Mouse (Mus musculus): ENCODE results near the gene Gipc2.
"Not testable (repeated sequence)": the region's sequence is repeated elsewhere in the genome, so short reads cannot be mapped to it uniquely, and the experiment has no call there.

Gipc2 gene

DNA sequence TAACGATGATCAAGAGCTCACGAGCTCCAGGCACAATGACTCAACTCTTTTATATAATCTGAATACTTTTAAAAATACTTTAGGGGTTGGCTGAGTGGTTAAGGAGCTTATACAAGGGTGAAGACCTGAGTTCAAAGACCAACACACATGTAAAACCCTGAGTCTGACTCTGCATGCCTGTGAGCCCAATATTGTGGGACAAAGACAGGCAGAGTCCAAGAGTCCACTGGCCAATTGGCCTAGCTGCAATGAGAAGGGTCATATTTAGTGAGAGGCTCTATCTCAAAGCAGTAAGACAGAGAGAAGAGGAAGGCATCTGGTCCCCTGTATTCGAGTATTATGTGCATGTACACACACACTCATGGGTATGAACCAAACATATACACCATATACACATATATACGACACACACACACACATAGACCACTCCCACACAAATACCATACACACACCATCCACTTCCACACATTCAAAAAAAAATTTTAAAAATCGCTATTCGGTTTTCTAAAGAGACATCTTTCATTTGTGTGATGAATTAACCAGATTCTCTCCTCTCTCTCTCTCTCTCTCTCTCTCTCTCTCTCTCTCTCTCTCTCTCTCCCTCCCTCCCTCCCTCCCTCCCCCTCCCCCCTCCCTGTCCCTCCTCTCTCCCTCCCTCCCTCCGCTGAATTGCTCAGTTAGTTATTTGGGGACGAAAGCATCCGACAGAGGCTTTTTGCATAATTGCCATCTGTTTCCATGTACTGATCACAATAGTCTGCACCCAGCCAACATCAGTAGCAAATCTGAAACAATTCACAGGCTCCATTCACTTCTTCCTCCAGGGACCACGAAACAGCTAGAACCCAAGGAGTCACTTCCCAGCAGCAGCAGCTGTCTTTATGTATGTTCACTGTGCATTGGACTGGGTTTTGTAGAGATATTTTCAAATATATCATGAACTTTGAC lies 7.4 kb downstream of the Gipc2 start:
- in situ Hi-C loops (cut with MboI; ENCODE audit: unreplicated experiment in 2 of 2) = no loop called here

DNA sequence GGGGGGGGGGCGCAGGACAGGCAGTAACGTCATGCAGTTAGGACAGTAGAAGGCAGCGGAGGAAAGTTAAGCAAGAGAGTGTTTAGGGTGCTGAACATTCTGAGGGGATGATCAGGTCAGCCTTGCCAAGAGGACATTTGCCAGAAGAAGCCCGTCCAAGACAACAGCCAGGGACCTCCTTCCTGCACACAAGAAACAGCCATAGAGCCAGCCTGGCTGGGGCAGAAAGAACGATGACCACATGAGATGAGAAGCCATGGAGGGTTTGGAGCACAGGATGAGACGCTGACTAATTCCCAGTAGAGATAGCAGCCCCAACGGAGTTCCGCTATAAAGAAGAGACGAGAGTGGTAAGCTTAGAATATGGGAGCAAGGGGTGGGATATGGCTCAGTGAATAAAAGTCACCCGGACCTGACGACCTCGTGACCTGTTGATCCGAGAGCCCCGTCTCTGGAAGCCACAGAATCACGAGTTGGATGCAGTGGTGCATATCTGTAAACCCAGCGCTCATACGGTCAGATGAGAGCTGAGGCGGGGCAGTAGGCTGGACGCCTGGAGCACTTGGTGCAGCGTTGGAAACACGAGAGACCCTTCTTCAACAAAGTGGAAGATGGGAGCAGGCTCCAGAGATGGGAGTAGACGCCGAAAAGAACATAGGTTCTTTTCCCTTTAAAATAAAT lies 9.1 kb downstream of the Gipc2 start:
- in situ Hi-C loops (cut with MboI; ENCODE audit: unreplicated experiment in 2 of 2) = no loop called here

DNA sequence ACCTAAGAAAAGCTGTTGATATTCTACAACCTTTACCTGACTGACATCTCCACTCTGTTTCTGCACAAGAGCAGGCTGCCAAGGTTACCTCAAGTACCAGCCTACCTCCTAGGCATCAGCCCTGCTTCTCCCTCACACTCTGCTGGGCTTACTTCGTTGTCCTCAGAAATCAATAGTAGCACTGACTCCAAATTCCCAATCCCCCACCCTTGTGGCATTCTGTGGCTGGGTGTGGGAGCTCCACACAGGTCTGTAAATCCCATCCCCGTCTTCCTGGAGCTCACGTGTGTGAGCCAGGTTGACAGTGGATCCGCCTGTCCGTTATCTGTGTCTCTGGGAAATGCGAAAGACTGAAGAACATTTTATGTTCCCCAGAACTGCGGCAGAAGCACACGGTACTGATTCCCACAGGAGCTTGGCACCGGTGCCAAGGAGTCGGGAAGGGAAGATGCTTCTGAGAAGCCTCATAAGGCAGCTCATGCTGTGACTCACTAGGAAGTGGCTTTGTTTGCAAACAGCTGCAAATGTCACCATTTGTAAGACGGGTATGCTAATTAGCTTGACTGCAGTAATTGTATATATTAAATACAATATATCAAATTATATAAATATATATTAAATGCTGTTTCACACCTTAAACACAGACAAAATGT lies 10.6 kb downstream of the Gipc2 start:
- in situ Hi-C loops (cut with MboI; ENCODE audit: unreplicated experiment in 2 of 2) = no loop called here

DNA sequence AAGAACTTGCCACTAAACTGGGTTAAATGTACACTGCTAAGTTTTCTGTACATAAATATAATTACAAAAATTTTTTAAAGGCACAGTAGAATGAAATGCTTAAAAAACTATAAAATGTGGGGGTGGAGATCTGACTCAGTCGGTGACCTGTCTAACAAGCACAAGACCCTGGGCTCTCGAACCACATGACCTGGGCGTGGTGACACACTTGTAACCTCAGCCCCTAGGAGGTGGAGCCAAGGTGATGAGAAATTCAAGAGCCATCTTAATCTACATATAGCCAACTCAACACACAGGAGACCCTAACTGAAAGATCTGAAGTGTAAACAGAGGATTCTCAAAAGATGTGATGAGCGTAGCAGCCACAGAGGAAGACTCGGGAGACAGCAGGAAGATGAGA lies 11.9 kb downstream of the Gipc2 start:
- in situ Hi-C loops (cut with MboI; ENCODE audit: unreplicated experiment in 2 of 2) = no loop called here

DNA sequence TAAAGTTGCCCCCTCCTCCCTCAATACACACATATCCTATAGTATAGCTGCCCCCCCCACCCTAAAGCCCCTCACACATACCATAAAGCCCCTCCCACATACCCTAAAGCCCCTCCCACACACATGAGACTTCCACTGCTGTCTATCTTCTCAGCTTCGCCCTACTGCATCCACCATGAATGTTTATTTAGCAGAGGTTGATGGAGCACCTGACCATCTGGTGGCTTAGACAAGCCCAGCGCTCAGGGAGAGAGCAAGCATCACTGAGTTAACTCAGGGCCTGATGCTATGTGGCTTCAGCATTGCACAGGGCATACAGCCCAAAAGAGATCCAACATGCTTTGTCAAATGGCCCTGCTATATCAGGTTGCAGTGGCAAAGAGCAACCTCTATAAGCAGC lies 12.9 kb downstream of the Gipc2 start:
- in situ Hi-C loops (cut with MboI; ENCODE audit: unreplicated experiment in 2 of 2) = no loop called here

DNA sequence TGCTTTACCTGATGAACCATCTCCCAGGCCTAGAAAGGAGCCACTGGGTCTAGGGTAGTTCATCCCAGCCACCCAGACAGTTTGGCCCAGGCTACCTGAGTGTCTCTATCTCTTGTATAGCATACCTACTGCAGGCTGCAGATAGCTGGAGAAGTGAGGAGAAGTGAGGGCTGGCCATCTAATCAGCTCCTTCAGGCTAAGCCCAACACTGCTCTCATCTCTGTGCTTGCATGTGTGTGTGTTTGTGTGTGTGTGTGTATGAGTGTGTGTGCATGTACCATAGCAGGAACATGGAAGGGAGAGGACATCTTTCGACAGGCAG lies 13.6 kb downstream of the Gipc2 start:
- in situ Hi-C loops (cut with MboI; ENCODE audit: unreplicated experiment in 2 of 2) = no loop called here

DNA sequence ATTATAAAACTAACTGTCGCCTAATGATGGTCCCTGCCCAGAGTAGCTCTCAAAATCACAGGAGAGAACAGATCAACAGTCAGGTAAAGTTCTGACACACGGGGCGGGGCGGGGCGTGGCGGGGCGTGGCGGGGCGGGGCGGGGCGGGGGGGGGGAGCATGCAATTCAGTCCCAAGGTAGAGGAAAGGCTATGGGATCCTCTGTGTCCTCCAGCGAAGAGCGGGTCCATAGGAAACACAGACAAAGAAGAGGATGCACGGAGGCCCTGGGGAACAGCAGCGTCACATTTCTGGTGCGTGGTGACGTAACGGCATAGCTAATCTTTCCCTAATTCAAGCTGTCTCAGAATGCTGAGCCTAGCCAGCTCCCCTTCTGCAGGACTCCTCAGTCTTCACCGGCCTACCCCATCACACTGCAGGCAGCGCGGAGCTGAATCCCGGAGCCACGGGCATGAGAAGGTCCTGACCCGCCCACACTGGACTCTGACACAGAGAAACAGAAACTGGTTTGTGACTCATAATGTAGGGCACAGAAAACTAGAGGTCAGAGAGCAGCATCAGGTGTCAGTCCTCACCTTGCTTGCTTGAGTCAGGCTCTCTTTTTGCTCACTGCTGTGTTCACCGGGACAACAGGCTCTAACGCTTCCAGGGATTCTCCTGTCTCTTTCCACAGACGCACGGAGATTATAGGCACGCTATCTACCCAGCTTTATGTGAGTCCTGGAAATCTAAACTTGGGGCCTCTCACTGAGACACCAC lies 14.1 kb downstream of the Gipc2 start:
- in situ Hi-C loops (cut with MboI; ENCODE audit: unreplicated experiment in 2 of 2) = no loop called here

DNA sequence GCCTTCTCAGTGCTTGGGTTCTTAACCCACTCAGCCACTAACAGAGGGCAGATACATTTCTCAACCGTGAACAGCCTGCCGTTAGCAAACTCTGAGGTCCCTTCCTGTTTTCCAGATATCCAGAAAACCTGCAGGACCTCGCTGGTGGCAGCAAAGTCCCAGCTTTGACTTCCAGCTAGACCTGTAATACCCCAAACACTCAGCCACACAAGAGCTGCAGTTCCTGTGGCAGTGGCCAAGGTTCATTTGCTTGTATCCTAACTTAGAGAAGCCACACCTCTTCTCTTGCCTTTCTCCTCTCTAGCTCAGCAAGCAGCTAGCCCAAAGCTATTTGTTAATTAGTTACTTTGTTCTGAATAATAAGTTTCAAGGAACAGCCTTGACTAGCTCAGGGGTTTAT lies 16.2 kb downstream of the Gipc2 start:
- in situ Hi-C loops (cut with MboI; ENCODE audit: unreplicated experiment in 2 of 2) = no loop called here

DNA sequence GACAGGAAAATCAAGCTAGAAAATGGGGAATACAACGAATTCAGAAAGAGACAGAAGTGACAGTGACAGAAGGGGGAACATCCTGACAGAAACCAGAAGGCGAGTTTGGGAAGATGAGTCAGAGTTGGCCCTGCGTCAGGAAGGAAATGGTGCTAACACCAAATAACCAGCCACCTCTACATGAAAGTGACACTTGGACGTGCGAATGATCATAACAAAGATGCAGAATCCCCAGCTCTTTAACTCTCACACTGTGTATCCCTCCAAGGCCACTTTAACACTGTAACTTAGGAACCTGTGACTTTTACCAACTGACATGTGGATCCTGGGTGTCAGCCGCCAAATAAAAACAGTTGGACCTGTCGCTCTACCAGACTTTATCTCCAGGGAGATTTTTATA lies 16.6 kb downstream of the Gipc2 start:
- in situ Hi-C loops (cut with MboI; ENCODE audit: unreplicated experiment in 2 of 2) = no loop called here

DNA sequence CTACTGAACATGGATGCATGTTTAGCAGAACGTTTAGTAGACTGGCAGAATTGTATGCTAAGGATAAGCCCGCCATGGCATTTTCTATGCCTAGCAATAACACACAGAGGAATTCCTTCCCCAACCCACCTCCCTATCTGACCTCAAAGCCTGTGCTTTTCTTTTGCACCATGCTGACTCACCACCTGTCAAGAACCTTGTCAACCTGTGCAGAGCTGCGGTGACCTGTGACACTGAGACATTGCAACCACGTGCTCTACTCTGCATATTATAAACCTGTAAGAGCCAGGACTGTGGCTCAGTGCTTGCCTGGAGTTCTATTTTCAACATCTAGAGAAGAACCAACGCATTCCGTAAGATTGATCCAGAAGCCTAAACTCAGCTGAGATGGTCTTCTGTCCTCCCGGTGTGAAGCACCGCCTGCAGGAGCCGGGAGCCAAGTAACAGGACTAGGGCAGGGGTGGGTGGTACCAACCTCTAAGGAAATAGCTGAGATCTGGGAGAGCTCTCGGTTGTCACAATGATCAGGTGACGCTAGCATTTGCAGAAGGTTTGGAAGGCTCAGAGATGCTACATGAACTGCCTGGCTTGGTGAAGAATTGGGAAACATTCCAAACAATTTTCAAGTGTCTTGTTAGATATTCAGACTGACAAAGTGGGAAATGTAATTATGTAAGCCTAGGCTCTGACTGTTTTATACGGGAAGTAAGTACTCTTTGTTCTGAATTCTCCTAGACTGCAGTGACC lies 18.8 kb downstream of the Gipc2 start:
- in situ Hi-C loops (cut with MboI; ENCODE audit: unreplicated experiment in 2 of 2) = no loop called here

DNA sequence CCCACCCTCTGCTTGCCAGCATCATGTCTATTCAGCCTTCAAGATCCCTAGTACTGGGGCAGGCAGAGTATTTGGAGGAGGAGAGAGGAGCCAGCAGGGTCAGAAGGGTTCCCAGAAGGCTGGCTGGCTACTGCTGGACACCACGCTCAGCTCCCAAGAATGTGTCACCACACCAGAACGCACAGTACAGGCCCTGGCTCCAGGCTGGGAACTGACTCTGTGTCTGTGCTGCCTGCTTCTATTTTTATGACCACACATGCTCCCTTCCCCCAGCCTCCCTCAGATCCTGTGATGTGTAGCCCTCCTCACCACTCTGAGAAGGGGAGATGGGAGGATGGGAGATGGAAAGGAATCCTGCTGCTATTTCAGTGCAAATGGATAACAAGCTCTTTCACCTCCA lies 20.8 kb downstream of the Gipc2 start:
- in situ Hi-C loops (cut with MboI; ENCODE audit: unreplicated experiment in 2 of 2) = no loop called here

DNA sequence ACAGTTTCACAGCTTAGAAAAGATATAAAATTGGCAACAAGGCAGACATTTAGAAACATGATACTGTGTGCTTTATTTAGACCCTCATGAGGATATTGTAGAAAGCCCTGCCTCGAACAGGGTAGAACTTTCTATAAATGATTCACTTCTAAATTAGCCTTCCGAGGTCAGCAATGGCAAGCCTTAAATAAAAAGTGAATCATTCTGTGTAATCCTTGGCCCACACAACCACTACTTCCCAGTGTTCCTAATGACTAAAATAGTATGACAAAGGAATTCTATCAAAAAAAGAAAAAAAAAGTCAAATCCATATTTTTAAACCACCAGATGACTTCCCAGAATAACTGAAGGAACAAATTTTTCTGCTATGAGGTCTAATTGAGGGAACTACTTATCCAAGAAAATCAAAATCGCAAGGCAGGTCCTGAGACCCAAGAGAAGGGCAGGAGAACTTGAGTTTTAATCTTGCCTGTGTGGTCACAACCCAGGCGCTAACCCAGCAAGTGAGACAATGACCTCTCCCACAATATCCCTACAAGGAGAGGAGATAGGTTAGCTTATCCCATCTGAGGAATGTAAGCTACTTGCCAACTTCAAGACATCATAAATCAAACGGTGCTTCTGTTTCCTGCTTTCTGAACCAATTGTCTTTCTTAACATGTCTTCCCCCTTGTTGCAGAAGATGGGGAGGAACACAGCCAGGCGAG lies 22.9 kb downstream of the Gipc2 start:
- in situ Hi-C loops (cut with MboI; ENCODE audit: unreplicated experiment in 2 of 2) = no loop called here

DNA sequence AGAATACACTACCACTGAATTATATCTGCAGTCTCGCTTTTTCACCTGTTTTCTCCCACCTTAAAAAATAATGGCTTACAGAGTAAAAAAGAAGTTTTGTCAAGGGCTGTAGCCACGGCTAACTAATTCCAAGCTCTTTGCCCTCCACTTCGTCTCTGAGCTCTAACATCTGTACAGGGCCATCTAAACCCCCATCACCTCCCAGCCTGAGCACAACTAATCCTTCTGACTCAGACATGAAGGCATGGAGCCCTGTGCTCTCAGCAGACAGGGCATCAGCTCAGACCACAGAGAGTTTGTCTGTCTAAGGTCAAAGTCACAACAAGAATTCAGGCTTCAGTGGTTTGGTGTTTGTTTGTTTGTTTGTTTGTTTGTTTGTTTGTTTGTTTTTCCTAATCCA lies 23.9 kb downstream of the Gipc2 start:
- in situ Hi-C loops (cut with MboI; ENCODE audit: unreplicated experiment in 2 of 2) = no loop called here

DNA sequence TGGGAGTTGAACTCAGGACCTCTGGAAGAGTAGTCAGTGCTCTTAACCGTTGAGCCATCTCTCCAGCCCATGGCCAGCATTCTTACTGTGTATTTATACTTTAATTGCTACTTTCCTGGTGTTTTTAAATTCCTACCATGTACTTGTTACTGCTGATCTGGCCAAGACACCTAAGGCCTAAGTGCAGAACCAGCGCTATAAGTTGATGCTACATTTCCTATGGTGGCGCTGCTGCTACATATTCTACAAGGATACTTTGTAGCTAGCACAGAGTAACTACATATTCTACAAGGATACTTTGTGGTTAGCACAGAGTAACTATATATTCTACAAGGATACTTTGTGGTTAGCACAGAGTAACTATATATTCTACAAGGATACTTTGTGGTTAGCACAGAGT lies 26.7 kb downstream of the Gipc2 start:
- in situ Hi-C loops (cut with MboI; ENCODE audit: unreplicated experiment in 2 of 2) = not testable (repeated sequence)

DNA sequence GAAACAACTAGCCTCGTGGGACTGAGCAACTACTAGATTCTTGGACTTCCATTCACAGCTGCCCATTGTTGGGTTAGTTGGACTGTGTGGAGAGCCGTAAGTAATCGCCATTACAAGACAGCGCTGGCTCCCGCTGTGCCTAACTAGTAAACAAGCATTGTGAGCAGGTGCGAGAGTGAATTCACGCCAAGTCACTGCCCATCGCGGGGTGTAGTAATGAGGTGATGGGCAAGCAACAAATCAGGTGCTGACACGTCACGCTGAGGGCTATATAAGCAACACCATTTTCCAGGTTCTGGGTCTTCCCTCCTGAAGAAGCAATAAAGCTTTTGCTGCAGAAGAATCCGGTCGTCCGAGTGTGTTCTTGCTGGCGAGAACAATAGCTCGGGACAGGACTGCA lies 29.9 kb downstream of the Gipc2 start:
- in situ Hi-C loops (cut with MboI; ENCODE audit: unreplicated experiment in 2 of 2) = not testable (repeated sequence)

DNA sequence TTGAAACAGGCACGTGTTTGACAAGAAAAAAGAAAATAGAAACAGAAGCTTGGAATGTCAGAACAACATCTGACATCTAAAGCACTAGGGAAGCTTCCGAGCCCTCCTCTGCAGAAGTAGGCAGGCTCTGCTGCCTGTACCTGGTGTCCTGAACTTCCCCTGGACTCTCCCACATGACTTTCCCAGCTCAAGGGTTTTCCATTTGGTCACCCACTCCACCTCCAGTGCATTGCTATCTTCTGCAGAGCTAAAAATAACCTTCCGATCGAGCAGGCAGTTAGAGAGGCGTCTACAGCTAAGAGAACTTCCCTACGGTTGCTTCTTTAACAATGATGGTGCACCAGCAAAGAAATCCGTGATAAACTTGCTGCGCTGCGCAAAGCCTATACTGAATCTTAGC lies 32.4 kb downstream of the Gipc2 start:
- in situ Hi-C loops (cut with MboI; ENCODE audit: unreplicated experiment in 2 of 2) = no loop called here

DNA sequence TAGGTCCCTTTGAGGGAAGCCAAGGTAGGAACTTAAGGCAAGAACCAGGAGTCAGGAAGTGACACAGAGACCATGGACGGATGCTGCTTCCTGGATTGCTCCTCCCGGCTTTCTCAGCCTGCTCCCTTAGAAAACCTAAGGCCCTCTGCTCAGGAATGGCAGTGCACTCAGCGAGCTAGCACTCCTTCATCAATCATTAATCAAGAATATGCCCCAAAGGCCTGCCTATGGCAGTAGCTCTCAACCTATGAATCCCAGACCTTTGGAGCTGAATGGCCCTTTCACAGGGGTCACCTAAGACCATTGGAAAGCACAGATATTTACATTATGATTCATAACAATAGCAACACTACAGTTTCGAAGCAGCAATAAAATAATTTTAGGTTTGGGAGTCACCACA lies 35.1 kb downstream of the Gipc2 start:
- in situ Hi-C loops (cut with MboI; ENCODE audit: unreplicated experiment in 2 of 2) = no loop called here

DNA sequence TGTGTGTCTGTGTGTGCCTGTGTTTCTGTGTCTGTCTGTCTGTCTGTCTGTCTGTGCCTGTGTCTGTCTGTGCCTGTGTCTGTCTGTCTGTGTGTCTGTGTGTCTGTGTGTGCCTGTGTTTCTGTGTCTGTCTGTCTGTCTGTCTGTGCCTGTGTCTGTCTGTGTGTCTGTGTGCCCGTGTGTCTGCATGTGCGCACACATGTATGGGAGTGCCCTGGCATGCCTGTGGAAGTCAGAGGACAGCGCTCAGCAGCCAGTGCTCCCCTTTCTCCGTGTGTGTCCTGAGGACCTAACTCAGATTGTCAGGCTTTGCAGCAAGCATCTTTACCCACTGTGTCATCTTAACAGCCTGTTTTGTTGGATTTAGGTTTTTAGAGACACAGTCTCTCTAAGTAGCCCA lies 36.6 kb downstream of the Gipc2 start:
- in situ Hi-C loops (cut with MboI; ENCODE audit: unreplicated experiment in 2 of 2) = not testable (repeated sequence)

DNA sequence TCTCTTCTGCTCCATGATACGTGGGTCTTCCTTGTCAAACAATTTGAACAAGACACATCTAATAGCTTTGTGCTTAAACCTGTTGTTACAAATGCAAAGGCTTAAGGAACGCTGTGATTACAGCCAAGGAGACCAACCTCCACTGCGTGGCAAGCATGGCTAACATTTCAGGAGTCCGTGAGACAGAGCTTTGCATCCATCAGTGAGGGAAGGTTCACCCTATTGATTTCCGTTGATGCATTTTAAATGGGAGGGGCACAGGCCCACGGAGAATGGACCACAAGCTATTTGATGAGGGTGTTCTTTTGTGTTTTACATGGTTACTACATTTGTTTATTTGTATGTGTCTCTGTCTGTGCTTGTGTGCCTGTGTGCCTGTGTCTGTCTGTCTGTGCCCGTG lies 37.4 kb downstream of the Gipc2 start:
- in situ Hi-C loops (cut with MboI; ENCODE audit: unreplicated experiment in 2 of 2) = no loop called here

DNA sequence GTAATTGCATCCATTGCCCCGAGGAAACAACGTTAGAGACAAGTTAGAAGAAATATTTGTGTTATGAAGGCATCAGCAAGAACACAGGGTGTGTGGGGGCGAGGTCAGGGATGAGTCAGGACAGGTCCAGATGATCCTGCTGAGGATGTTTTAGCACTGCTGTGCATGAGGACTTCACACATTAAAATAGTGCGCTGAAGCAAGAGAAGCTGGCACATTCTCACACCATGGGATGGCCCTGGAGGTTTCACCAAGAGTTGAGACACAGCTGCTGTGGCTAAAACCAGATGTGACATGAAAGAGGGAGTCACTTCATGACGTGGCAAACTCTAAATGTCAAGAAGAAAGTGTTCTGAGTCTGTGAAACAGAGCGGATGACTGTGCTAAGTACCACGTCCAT lies 38.9 kb downstream of the Gipc2 start:
- in situ Hi-C loops (cut with MboI; ENCODE audit: unreplicated experiment in 2 of 2) = no loop called here

All from v-Abl transformed pro-B cells (cell line).